Mouse (Mus musculus) urinary bladder, postnatal 10 days (tissue): ENCODE results near the gene Defb36.

Experiments
- DNase-seq: peaks from one replicate; pipeline ENCODE4 v3.0.0; 2022; ENCODE audit warnings: low spot score

Defb36 gene

GRCm38 (mm10) chr2:152604057-152604456 is at the start of gene Defb36:
Defb36 (plus strand) TSS chr2:152604327.
- no peak for DNase-seq

GRCm38 (mm10) chr2:152556655-152557054 is 47.5 kb upstream of the Defb36 start:
- no peak for DNase-seq

GRCm38 (mm10) chr2:152569038-152569437 is 35.1 kb upstream of the Defb36 start, which contains the start of gene Gm17416:
Gm17416 (plus strand) TSS chr2:152569338.
- no peak for DNase-seq

- DNase-seq, result no peak
Measured at GRCm38 (mm10) chr2:152569881-152570280, 34.2 kb upstream of the Defb36 start.

- DNase-seq, result no peak
Measured at GRCm38 (mm10) chr2:152570313-152570712, 33.8 kb upstream of the Defb36 start.

GRCm38 (mm10) chr2:152572114-152572794 is 31.9 kb upstream of the Defb36 start, which contains the start of gene Defb21:
Defb21 (plus strand) TSS chr2:152572744.
- DNase-seq, result no peak

- DNase-seq, result no peak
Measured at GRCm38 (mm10) chr2:152573484-152573883, 30.6 kb upstream of the Defb36 start.

- no peak for DNase-seq
Measured at GRCm38 (mm10) chr2:152580107-152580506, 24.0 kb upstream of the Defb36 start, which contains the start of gene Defb19. Defb19 (minus strand) TSS chr2:152580312.

- DNase-seq, result no peak
Measured at GRCm38 (mm10) chr2:152580612-152581011, 23.5 kb upstream of the Defb36 start.

- no peak for DNase-seq
Measured at GRCm38 (mm10) chr2:152586926-152587560, 17.1 kb upstream of the Defb36 start.

GRCm38 (mm10) chr2:152588450-152588849 is 15.7 kb upstream of the Defb36 start:
- DNase-seq, result no peak

GRCm38 (mm10) chr2:152589021-152589420 is 15.1 kb upstream of the Defb36 start:
- no peak for DNase-seq

GRCm38 (mm10) chr2:152599299-152599698 is 4.8 kb upstream of the Defb36 start, which contains the start of gene Defb45:
Defb45 (minus strand) TSS chr2:152599399.
- DNase-seq, result no peak

GRCm38 (mm10) chr2:152600076-152600475 is 4.1 kb upstream of the Defb36 start:
- DNase-seq, result no peak

- DNase-seq, result no peak
Measured at GRCm38 (mm10) chr2:152601275-152601960, 2.7 kb upstream of the Defb36 start.

GRCm38 (mm10) chr2:152607746-152608145 is 3.6 kb downstream of the Defb36 start:
- no peak for DNase-seq

GRCm38 (mm10) chr2:152608719-152609118 is 4.6 kb downstream of the Defb36 start:
- DNase-seq, result no peak

GRCm38 (mm10) chr2:152612193-152612592 is 8.1 kb downstream of the Defb36 start:
- DNase-seq, result no peak

- no peak for DNase-seq
Measured at GRCm38 (mm10) chr2:152615563-152615962, 11.4 kb downstream of the Defb36 start.

- no peak for DNase-seq
Measured at GRCm38 (mm10) chr2:152616470-152616869, 12.3 kb downstream of the Defb36 start.

- no peak for DNase-seq
Measured at GRCm38 (mm10) chr2:152617374-152617773, 13.2 kb downstream of the Defb36 start.

GRCm38 (mm10) chr2:152620367-152621134 is 16.4 kb downstream of the Defb36 start:
- no peak for DNase-seq
